Mouse (Mus musculus): ENCODE results near the gene Erfe.

DNA sequence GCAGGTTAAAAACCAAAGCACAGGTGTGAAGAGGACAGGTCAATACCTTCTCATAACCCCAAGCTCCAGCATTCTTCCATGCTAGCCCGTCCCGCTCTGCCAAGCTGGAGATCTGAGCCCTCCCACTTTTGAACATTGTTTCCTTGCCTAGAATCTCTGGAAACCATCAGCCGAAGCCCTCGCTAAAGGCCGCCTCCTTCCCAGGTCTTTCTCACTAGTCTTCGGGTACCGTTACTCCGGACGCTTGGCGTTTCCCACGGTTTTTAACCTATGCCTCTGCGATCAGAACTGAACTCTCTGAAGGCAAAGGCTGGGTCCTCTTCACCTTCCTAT lies 31.7 kb downstream of the Erfe start:
- TF ChIP-seq CTCF (IDR thresholded peaks at IDR 0.05; ENCODE audit: insufficient read depth, low read length) (no peak), POLR2A (IDR thresholded peaks at IDR 0.05; ENCODE audit: borderline replicate concordance, extremely low read depth, low read depth, low read length) (no peak)
